Mouse (Mus musculus) liver, embryonic 14.5 days (tissue): ENCODE measurements at regions not wholly inside any gene's neighbourhood (a gene's known extent, or its start where the extent isn't known, plus 50 kb on each side); places are given as distances from the start of the nearest gene placed in this dataset.

Source experiments
- CTCF ChIP-seq: IDR thresholded peaks from 2 replicates; pipeline ENCODE4 v1.5.1; 2016; ENCODE audit warnings: antibody characterized with exemption, low read depth, control low read depth
- EP300 ChIP-seq: IDR thresholded peaks from 2 replicates; pipeline ENCODE4 v1.6.1; 2016; ENCODE audit warnings: antibody characterized with exemption, low read depth

DNA sequence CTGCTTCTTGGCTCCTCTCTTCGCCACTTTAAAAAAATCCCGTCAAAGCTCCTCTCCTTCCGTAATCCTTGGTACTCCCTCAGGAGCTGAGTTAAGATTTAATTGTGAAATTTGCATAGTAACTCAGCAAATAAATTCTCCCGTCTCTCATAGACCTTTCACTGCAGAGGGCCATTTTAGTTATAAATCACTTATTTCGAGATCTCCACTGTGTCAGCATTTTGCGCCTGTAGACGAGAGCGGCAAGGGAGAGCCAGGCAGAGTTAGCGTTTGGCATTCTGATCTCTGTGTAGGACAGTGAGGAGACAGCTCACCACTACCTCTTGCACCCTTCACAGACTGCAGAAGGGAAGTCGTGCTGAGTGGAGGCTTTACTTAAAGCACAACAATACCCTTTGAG lies 531.8 kb upstream of the Nox3 start:
- no peak for TF ChIP-seq CTCF
- TF ChIP-seq EP300: no peak
